Mouse (Mus musculus) spleen, adult 2 months (tissue): ENCODE data around the gene Nme7. TPM values are rescaled to one million over a fixed set of nuclear protein-coding genes. Genes with fewer than 3 reads are reported as not detected.

Source experiments
- DNase-seq, 2 experiments: peaks; one replicate each; pipeline versions ENCODE4 v3.0.0 to v3.0.0-alpha.2; 2012 to 2021; ENCODE audit warnings: low spot score in 2 of 2, low read depth in 1 of 2
- H3K27ac ChIP-seq: fragments of 200-500 bp; 2 replicates; pipeline ENCODE4 v1.5.1; 2012; ENCODE audit warnings: low read length, inconsistent platforms; ENCODE audit not compliant: insufficient read depth
- H3K27me3 ChIP-seq: fragments of 200-500 bp; 2 replicates; pipeline ENCODE4 v1.6.1; 2012; ENCODE audit warnings: mild to moderate bottlenecking, moderate library complexity, low read length, inconsistent platforms; ENCODE audit not compliant: control insufficient read depth, insufficient read depth
- H3K36me3 ChIP-seq: fragments of 200-500 bp; 2 replicates; pipeline ENCODE4 v1.6.1; 2012; ENCODE audit warnings: mild to moderate bottlenecking, low read length, inconsistent platforms; ENCODE audit not compliant: control insufficient read depth, insufficient read depth
- H3K4me1 ChIP-seq: fragments of 200-500 bp; 2 replicates; pipeline ENCODE4 v1.6.1; 2011; ENCODE audit warnings: inconsistent platforms; ENCODE audit not compliant: control insufficient read depth, insufficient read depth, insufficient read length
- H3K4me3 ChIP-seq: fragments of 200-500 bp; 2 replicates; pipeline ENCODE4 v1.5.1; 2011; ENCODE audit warnings: mild to moderate bottlenecking, inconsistent platforms; ENCODE audit not compliant: insufficient read depth, insufficient read length; ENCODE audit errors: extremely low read depth
- CTCF ChIP-seq: fragments of 200-500 bp; IDR thresholded peaks from 2 replicates; pipeline ENCODE4 v1.5.1; 2011; ENCODE audit warnings: mild to moderate bottlenecking, inconsistent platforms; ENCODE audit not compliant: insufficient read depth, insufficient read length, insufficient replicate concordance; ENCODE audit errors: extremely low read depth
- POLR2A ChIP-seq: fragments of 200-500 bp; IDR thresholded peaks from 2 replicates; pipeline ENCODE4 v1.6.1; 2011; ENCODE audit warnings: low read depth, low read length, inconsistent platforms
- WGBS: fragments of 180-500 bp; shearing (Covaris S2); methylation state at CpG from one replicate; pipeline ENCODE4 v1.1.7; 2018; 5-methylcytosine and 5-hydroxymethylcytosine counted together
- polyA plus RNA-seq: library from polyadenylated mRNA; depleted of rRNA; stranded (reverse); fragments of >200 nt; gene quantifications from 2 replicates; pipeline ENCODE4 v1.2.3, GENCODE M21; 2012

Nme7 gene
- polyA plus RNA-seq, 1 experiment = 3.8 TPM

DNA sequence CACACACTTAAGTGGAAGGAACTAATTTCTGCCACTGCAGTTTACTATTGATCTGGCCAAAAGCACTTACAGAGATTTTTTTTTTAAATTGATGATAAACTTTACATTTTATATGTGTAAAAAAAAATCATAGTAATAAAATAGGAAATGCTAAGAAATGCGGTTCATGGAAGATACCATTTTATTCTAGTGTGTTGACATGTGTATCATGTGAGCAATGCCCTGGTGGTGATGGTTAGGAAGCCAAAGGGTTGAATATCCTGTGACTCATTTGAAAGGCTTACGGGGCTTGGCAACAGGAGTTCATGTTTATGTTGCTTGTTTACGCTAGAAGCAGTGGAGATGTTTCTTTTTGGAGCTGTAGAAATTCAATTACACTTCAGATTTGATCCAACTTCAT lies 27.4 kb upstream of the Nme7 start:
- Histone ChIP-seq H3K4me3 (no peak overlapping the region), H3K36me3 (peaks cover 2% of the 10 kb centered on the region), H3K27ac (no peak overlapping the region), H3K4me1 (no peaks in the 10 kb centered on the region), H3K27me3 (no peaks in the 10 kb centered on the region)
- WGBS = 93% methylated on average over 3 of the region's 3 CpGs
- TF ChIP-seq CTCF (no peak), POLR2A (no peak)
- no peak for DNase-seq

- H3K36me3 ChIP-seq = peaks cover 2% of the 10 kb centered on the region
- 77% methylated on average over 4 of the region's 4 CpGs for WGBS
- no peaks in the 10 kb centered on the region for H3K4me1 ChIP-seq
- no peak for DNase-seq
- H3K27ac ChIP-seq = no peak overlapping the region
- no peak overlapping the region for H3K4me3 ChIP-seq
- no peaks in the 10 kb centered on the region for H3K27me3 ChIP-seq
- no peak for TF ChIP-seq CTCF
- no peak for TF ChIP-seq POLR2A
These were observed 24.6 kb upstream of the Nme7 start for GRCm38 (mm10) chr1:164279332-164279731.

GRCm38 (mm10) chr1:164284007-164284406 lies 19.9 kb upstream of the Nme7 start:
- TF ChIP-seq POLR2A = no peak
- no peak for TF ChIP-seq CTCF
- H3K4me1 ChIP-seq = no peaks in the 10 kb centered on the region
- H3K36me3 ChIP-seq = peaks cover 2% of the 10 kb centered on the region
- DNase-seq = no peak
- H3K27ac ChIP-seq = no peak overlapping the region
- no peak overlapping the region for H3K4me3 ChIP-seq
- H3K27me3 ChIP-seq = no peaks in the 10 kb centered on the region
- 84% methylated on average over 3 of the region's 3 CpGs for WGBS

DNA sequence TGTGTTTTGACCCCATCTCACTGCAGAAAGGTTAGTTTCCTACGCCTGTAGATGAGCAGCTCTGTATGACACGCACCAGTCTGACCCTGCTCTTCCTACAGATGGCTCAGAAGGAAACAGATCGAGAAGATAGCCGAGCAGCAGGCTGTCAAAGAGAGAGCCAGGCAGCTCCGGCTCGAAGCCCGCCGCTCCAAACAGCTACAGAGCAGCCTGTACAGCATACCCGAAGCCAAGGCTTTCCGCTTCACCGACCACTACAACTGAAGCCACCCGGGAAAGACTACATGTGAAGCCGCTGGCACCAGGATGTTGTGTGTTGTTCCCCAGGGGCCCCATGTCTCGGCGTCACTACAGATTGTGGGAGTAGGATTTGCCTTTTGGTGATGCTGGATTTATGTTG lies 16.5 kb upstream of the Nme7 start:
- Histone ChIP-seq H3K27ac (no peak overlapping the region), H3K27me3 (no peaks in the 10 kb centered on the region), H3K36me3 (peaks cover 8% of the 10 kb centered on the region), H3K4me3 (no peak overlapping the region), H3K4me1 (no peaks in the 10 kb centered on the region)
- no peak for DNase-seq
- no peak for TF ChIP-seq POLR2A
- WGBS = 60% methylated on average over 15 of the region's 15 CpGs

- H3K36me3 ChIP-seq = peaks cover 23% of the 10 kb centered on the region
- H3K4me3 ChIP-seq = no peak overlapping the region
- TF ChIP-seq CTCF (no peak), POLR2A (no peak)
- H3K27ac ChIP-seq = no peak overlapping the region
- 90% methylated on average over 5 of the region's 5 CpGs for WGBS
- H3K27me3 ChIP-seq = no peaks in the 10 kb centered on the region
- H3K4me1 ChIP-seq = no peaks in the 10 kb centered on the region
- DNase-seq = no peak
These were observed 11.9 kb upstream of the Nme7 start for GRCm38 (mm10) chr1:164292040-164292439.

DNA sequence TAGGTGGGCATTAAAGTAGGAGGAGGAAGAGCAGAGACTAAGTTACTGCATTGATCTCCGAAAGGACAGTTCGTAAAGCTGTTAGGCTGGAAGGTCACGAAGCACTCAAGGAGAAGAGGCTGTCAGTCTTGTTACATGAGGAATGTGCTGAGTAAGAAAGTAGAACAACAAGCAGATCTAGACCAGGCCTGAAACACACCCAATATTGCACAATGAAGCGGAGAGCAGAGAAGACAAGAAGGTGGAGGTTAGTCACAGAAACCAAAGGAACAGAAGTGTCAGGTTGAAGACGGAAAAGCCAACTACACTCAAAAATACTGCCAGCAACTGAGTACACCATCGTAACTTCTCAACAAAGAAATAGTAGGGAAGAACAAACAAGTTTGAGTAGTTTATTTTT lies 9.8 kb upstream of the Nme7 start:
- Histone ChIP-seq H3K36me3 (peaks cover 33% of the 10 kb centered on the region), H3K27me3 (no peaks in the 10 kb centered on the region), H3K4me1 (no peaks in the 10 kb centered on the region), H3K27ac (no peak overlapping the region), H3K4me3 (no peak overlapping the region)
- 92% methylated on average over 6 of the region's 6 CpGs for WGBS
- TF ChIP-seq CTCF (no peak), POLR2A (no peak)
- DNase-seq = no peak

GRCm38 (mm10) chr1:164296473-164296872 lies 7.4 kb upstream of the Nme7 start:
- no peaks in the 10 kb centered on the region for H3K4me1 ChIP-seq
- no peak for DNase-seq
- H3K27ac ChIP-seq = no peak overlapping the region
- no peak overlapping the region for H3K4me3 ChIP-seq
- H3K36me3 ChIP-seq = peaks cover 36% of the 10 kb centered on the region
- no peaks in the 10 kb centered on the region for H3K27me3 ChIP-seq
- no peak for TF ChIP-seq POLR2A
- TF ChIP-seq CTCF = no peak
- WGBS = 95% methylated on average over 4 of the region's 5 CpGs
